Mouse (Mus musculus) kidney, adult 8-10 months (tissue): ENCODE data around the gene Lrp4.

Experiments used
- DNase-seq, 2 experiments: peaks; one replicate each; pipeline ENCODE4 v3.0.0; 2022

The Lrp4 gene

GRCm38 (mm10) chr2:91454434-91454833 lies 2.9 kb upstream of the Lrp4 start:
- no peak for DNase-seq

DNA sequence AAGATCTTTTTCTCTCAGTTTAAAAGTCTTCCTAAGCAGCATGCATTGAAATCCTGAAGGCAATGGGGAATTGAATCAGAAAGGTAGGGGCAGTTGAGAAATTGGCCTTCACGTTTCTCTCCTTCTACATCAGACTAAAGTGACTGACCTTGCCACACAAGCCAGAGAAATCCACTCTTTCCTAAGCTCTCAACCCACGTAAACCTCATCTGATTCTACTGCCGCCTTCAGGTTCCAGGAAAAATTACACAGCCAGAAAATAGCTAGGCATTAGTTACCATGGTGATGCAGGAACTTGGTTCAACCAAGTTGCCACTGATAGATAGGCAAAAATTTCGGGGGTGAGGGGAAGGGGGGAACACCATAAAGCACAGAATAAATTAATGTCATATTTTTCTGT lies 1.5 kb upstream of the Lrp4 start:
- peak; percentile 26 to 60 for DNase-seq

DNA sequence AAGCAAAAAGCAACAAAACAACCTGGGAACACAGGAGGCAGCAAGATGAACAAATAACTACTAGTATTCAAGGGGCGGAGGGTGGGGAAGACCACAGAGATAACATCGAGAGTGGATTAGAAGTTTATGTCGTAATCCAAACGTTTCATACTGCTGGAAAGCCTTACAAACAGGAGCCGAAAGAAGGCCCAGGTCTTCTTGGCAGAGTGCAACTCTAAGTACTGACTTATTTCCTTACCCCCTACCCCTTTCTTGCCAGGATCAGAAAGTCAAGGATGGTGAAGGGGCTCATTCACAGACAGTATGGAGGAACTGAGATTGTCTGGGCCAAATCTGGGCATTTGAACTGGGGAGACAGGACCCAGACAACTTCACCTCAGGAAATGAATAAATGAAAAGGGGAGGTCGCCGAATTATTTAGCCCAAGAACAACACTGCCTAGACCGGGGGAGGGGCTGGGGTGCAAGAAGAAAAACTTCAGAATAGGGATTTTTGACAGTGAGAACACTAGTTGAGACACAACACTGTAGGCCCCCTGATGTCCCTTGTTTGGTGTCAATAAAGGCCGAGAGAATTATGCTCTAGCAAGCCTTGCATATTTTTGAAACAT lies 715 bp upstream of the Lrp4 start:
- DNase-seq: no peak

DNA sequence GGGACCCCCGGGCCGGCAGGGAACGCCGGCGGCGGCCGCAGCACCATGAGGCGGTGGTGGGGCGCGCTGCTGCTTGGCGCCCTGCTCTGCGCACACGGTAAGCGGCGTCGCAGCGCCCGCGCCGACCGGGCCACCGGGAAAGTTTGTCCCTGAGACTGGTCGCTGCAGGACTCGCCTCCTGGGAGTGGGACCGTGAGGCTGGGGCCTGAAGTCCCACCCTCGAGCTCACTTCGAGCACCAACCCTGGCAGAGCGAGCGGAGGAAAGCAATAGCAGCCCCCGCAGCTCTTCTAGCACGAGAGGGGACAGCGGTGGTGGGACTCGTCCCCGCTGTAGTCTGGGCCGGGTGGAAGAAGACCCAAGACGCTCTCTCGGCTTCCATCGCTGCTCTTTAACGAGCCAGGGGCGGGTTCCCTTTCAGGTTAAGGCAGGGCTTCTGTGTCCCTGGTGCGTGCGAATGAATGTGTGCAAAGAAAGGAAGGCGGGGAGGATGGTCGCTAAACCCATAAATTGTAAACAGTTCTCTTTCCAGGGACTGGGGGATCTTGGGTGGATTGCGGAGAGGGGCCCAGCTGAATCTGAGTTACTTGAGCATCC lies 443 bp downstream of the Lrp4 start:
- DNase-seq: peak in 1 of 2 experiments; percentile 17

- no peak for DNase-seq
These were observed 951 bp downstream of the Lrp4 start for GRCm38 (mm10) chr2:91458252-91458672.

- DNase-seq: peak; percentile 87 to 88
These were observed 1.5 kb downstream of the Lrp4 start for GRCm38 (mm10) chr2:91458673-91459391.

- no peak for DNase-seq
These were observed 2.8 kb downstream of the Lrp4 start for GRCm38 (mm10) chr2:91460076-91460475.

DNA sequence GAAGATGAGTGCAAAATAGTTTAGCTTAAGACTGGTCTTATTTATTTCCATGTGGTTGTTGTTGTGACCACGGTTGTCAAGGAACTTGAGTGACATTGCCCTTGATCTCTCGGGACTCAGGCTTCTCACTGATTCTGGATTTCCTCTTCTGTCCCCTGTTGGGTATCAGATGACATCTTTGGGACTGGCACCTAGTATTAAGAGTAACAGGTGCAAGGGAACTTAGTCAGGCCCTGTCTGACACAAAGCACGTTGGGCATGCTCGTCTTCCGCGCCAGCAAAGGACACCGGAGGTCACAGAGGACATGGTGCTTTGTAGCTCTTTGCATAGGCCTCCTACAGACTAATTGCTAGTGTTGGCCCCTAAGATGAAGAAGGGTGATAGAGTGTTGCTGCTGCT lies 3.5 kb downstream of the Lrp4 start:
- DNase-seq: no peak

DNA sequence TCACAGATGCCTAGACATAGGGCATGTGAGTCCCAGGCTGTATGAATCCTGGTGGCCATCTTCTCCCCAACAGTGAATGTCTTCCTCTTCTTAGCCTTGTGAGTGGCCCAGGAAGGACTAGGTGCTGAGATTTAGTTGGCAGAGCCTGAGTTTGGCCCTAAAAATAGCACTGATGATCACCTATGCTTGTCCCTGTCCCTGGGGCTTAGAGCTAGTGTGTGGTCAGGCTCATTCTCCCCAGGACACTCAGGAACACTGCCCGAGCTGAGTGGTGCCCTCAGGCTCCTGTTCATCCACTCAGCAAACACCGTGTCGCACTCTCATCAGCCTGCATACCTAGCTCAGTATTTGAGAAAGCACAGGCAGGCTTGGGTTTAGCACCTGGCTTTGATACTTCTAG lies 4.0 kb downstream of the Lrp4 start:
- no peak for DNase-seq

GRCm38 (mm10) chr2:91462196-91462595 lies 4.9 kb downstream of the Lrp4 start:
- no peak for DNase-seq

- DNase-seq: no peak
These were observed 5.4 kb downstream of the Lrp4 start for GRCm38 (mm10) chr2:91462681-91463080.

DNA sequence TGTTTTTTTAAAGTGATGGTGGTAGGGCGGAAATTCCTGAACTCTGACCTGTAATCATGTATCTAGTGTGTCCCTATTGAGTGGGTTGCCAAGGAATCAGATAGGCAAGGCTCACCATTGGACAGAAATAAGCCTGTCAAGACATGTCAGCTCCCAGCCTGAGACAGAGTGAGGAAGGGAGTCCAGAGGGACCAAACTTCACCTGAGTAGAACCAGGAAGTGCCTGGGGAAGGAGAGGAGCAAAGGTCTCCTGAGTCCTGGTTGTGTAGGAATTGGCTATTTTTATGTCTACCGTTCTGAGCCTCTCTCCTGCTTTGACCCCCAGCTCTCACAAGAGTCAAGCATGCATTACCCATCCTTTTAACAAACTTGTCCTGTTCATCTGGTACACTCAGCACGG lies 8.6 kb downstream of the Lrp4 start:
- DNase-seq: peak in 1 of 2 experiments; percentile 22

DNA sequence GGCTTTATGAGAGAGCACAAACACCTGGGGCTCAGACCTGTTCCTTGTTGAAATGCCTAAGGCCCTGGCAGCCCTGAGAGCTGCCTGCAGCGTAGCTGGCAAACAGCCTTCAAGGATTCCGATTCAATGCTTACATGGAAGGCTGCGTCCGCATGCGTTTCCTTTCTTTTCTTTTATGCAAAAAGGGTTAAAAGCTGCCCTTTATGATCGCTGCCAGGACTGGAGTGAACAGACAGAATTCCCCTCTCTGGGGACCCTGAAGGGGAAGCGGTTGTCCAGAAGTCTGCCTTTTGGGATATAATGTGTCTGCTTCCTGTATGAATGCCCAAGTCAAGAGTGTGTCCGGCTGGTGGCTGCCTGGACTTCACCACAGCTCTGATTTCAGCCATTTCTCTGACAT lies 10.3 kb downstream of the Lrp4 start:
- DNase-seq: no peak

DNA sequence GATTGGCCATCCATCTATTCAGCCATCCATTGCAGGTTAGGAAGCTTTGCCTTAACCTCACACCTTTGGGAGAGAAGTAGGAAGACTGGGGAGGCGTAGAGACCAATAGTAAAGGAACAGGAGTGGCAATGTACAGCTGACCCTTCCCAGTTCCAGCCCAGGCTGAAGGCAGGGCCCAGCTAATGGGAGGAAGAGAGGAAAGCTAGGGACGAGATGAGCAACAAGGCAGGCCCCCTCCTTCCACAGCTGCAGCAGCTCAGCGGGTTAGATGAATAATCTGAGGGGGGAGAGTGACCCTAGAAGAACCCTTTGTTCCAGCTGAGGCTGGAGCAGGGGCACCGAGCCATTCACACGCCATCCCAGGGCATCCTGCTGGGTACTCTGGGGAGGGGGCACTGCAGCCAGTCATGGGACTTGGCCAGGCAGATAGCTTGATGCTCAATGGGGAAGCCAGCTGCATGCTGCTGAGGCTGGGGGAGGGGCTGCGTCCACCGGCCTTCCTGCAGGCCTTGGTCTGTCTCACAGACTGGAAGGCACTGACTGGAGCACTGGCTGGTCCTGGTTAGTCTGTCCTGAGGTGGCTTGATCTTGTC lies 12.8 kb downstream of the Lrp4 start:
- DNase-seq: no peak

GRCm38 (mm10) chr2:91474358-91474757 lies 17.0 kb downstream of the Lrp4 start:
- peak; percentile 58 to 66 for DNase-seq

- DNase-seq: no peak
These were observed 18.5 kb downstream of the Lrp4 start for GRCm38 (mm10) chr2:91475791-91476190.

DNA sequence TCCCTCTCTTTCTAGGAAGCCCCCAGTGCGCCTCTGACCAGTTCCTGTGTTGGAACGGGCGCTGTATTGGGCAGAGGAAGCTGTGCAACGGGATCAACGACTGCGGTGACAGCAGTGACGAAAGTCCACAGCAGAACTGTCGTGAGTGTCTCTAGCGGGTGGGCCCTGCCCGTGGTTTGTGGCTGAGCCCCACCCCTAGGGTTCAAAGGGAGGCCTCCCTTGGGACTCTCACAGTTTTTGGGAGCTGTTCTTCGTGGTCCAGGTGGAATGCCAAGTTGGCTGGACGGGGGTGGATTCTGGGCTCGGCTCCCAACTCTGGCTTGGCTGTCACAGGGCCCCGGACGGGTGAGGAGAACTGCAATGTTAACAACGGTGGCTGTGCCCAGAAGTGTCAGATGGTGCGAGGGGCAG lies 18.9 kb downstream of the Lrp4 start:
- DNase-seq: no peak

- no peak for DNase-seq
These were observed 19.5 kb downstream of the Lrp4 start for GRCm38 (mm10) chr2:91476841-91477240.

GRCm38 (mm10) chr2:91480399-91480801 lies 23.1 kb downstream of the Lrp4 start:
- DNase-seq: no peak

DNA sequence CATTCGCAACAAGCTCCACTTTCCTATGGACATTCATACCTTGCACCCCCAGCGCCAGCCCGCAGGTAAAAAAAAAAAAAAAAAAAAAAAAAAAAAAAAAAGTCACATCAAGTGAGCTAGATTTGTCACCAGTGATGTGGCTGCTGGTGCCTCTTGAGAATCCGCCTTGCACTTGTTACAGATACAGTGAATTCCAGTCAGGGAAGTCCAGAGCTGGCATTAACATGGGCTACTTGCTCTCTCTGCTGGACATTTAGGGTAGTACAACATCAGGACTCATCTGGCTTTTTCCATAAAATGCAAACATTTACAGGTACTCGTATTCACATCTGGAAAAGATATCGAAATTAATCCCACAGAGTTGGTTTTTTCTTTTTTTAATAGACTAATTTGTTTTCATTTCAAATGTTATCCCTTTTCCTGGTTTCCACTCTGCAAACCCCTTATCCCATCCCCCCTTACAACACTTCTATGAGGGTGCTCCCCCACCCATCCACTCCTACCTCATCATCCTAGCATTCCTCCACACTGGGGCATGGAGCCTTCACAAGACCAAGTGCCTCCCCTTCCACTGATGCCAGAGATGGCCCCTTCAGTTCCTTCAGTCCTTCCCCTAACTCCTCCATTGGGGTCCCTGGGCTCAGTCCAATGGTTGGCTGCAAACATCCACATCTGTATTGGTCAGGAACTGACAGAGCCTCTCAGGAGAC lies 23.6 kb downstream of the Lrp4 start:
- DNase-seq: peak; percentile 53 to 62

DNA sequence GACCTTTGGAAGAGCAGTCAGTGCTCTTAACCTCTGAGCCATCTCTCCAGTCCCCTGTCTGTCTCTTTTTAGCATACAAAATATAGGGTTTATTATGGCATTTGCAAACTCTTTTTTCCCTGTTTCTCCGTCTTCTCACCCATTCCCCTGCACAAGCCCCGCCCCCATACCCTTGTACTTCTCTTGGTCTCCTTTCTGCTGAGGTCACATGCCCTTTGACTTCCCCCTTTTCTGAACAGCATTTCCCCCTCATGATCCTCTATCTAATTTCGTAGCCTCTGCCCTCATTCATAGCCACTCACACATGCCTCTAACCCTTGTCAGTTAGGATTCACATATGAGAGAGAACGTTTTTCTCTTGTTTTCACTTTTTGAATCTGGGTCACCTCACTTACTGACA lies 27.4 kb downstream of the Lrp4 start:
- no peak for DNase-seq

- peak in 1 of 2 experiments; percentile 32 for DNase-seq
These were observed 27.9 kb downstream of the Lrp4 start for GRCm38 (mm10) chr2:91485256-91485655.

GRCm38 (mm10) chr2:91487295-91487694 lies 30.0 kb downstream of the Lrp4 start:
- DNase-seq: peak in 1 of 2 experiments; percentile 43
